Mouse (Mus musculus) urinary bladder, postnatal 14 days (tissue): ENCODE results near the gene Mturn.

Experiments used
- DNase-seq: peaks from one replicate; pipeline ENCODE4 v3.0.0; 2021; ENCODE audit warnings: low spot score

Mturn gene

DNA sequence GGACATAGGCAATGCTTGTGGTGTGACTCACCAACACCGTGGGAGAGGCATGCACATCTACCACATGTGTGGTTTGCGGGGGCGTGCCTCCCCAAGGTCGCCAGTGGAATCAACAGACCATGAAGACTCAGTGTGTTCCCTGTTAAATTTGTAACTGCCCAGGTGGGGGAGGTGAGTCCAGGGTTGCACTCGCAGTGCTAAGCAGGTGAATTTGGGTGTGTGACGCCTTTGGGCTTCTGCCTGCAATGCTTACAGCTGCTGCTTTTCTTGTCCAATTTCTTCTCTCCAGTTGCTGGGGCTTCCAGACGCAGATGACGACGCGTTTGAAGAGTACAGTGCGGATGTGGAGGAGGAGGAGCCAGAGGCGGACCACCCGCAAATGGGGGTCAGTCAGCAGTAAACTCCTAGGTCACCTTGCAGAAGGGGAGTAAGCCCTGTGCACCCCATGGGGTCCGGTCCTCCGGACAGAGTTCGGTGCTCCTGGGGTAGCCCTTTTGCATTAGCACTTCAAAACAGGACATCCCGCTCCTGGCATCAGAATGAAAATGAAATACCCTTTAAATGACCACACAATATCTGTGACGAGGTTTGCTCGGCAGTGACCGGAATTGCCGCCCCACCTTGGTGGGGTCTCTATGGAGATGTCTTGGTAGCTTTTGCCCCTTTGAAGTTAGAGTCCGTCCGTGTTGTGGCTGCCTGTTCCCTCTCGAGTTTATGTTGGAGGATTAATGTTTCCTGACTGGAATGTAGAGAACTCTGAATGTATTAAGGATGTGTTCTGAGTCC lies 17.5 kb downstream of the Mturn start:
- DNase-seq, result peak; percentile 34

- peak; percentile 82 for DNase-seq
Measured at GRCm38 (mm10) chr6:54699477-54700056, 18.1 kb downstream of the Mturn start.

DNA sequence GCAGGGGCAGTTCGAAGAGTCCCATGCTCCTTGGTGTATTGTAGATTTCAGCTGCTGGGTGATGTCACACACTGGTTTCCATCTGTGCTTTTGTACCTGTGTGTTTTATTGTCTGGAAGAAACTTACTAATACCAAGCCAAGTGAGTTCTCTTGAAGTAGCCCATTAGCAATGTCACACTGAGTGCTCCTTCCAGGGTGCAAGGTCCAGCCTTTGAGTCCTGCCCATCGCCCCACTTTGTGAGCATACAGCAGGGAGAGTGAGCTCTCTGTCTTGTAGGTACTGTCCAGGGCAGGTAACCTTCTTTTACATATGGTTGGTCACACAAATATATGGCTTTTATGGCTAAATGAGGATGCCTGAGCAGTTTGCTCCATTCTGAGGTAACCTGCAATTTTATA lies 19.1 kb downstream of the Mturn start:
- no peak for DNase-seq

DNA sequence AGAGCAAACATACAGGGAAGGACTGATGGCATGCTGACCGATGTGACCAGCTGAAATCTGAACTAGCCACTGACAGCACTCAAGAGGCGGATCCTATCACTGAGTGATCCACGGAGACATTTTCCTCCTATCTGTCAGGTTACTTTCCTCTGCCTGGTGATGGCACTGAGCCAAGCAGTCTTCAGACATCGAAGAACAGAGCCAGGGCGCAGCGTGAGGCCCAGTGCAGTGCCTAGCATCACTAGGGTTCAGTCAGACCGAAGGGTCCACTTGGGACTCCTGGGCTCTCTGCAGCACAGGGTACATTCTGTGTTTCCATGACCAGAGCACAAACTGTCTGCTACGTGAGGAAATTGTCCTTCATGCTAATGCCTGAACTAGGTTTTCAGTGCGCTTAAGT lies 20.5 kb downstream of the Mturn start:
- no peak for DNase-seq

GRCm38 (mm10) chr6:54703633-54704538 lies 22.5 kb downstream of the Mturn start:
- DNase-seq, result no peak

GRCm38 (mm10) chr6:54704539-54704845 lies 23.1 kb downstream of the Mturn start:
- DNase-seq, result no peak

DNA sequence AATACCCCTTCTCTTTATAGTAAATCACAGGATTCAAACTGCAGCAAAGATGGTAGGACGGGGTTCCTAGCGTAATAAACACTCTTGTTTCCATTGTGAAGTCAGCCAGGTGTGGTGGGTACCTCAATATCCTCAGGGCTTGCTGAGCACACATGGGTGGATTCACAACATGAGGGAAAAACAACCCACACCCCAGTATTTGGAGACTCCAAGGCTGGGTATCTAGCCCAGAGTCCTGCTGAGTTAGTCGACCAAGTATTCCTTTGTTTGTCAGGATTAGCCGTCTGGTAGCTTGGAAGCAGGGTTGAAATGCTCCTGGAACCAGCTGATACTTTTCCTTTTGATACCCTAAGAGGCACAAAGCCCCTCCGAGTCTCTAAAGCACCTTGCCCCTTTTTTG lies 23.4 kb downstream of the Mturn start:
- DNase-seq, result no peak

DNA sequence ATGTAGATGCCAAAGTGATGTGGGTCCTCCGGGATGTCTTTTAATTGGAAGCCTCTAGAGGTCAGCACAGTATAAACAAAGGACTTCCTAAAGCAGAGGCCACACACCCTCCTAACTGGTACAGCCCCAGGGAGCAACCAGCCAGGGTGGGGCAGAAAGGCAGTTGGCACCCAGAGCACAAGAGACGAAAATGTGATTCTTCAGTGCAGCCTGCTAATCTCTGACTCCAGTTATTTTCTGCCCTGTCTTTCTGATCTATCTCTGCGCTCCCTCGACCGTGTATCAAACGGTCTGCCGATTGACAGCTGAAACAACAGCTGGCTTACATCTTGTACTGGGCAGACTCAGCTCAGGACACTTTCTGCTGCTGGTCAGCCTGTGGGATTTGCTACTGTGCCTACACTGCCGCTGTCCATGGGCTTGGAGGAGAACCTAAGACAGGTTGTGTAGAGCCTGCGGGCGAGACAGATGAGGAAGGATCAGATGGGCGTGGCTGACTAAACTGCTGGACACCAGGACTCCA lies 24.0 kb downstream of the Mturn start:
- DNase-seq, result peak; percentile 46

GRCm38 (mm10) chr6:54706099-54706498 lies 24.7 kb downstream of the Mturn start:
- DNase-seq, result no peak

DNA sequence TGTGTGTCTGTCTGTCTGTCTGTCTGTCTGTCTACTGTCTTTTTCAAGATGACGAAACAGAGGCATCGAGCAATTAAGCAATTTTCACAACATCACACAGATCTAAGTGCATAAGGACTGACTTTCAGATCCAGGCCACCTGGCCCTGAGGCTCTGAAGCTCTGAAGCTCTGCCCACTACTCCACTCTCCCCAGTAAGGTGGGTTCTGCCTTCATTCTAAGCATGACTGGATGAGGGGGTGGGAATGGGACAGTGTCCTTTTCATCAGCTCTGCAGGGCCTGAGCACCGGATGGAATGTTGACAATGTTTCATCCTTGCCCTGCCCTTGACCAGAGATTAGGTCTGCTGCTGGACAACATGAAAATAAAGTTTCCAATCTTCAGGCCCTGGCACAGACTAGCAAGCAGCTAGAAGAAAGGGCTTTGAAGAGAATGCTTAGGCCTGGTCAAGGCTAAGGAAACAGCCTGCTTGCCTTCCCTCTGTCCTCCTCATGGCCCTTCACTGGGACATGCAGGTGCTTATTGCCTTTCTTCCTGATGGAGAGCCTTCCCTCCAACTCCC lies 25.3 kb downstream of the Mturn start:
- DNase-seq, result no peak

DNA sequence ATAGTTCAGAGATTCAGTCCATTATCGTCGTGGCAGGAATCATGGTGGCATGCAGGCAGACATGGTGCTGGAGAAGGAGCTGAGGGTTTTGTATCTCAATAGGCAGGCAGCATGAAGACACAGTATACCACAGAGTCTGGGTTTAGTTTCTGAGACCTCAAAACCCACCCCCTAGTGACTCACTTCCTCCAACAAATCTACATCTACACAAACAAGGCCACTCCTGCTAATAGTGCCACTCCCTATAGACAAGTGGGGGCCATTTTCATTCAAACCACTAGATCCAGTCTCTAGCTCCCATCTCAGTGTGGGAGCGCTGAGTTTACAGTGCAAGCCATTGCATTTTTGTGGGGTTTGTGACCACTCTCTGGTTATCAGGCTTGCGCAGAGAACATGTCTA lies 27.2 kb downstream of the Mturn start:
- DNase-seq, result no peak

- no peak for DNase-seq
Measured at GRCm38 (mm10) chr6:54715697-54716096, 34.3 kb downstream of the Mturn start.

DNA sequence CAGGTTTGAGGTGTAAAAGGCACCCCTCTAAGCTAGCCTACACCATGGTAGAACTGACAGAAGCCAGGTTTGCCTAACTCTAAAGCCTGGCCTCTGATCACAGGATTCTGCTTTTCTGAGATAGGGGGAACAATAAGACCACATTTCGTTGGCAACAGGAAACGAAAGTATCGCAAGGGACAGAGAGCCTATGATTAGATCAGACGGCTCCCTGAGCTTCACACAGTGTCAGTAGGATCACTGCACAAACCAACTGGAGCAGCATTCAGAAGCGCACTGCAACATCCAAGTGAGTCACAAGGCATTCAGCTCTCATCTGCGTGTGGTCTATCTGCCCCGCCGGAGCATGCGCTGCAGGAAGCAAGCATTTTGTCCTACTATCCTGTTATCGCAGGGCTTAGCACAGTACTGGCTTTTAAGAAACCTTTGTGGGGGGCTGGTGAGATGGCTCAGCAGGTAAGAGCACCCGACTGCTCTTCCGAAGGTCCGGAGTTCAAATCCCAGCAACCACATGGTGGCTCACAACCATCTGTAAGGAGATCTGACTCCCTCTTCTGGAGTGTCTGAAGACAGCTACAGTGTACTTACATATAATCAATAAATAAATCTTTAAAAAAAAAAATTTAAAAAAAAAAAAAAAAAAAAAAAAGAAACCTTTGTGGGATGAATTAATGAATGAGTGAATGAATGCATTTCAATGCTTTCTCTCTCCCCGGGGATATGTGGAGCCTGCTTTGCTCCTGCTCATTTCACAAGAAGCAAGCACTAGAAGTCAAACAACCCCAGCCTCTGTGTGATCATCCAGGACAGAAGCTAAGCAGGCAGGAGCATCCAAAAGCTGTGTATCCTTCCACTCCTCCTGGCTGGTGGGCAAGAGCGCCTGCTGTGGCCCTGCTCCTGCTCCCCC lies 37.6 kb downstream of the Mturn start:
- no peak for DNase-seq

- DNase-seq, result no peak
Measured at GRCm38 (mm10) chr6:54719686-54720310, 38.4 kb downstream of the Mturn start.

DNA sequence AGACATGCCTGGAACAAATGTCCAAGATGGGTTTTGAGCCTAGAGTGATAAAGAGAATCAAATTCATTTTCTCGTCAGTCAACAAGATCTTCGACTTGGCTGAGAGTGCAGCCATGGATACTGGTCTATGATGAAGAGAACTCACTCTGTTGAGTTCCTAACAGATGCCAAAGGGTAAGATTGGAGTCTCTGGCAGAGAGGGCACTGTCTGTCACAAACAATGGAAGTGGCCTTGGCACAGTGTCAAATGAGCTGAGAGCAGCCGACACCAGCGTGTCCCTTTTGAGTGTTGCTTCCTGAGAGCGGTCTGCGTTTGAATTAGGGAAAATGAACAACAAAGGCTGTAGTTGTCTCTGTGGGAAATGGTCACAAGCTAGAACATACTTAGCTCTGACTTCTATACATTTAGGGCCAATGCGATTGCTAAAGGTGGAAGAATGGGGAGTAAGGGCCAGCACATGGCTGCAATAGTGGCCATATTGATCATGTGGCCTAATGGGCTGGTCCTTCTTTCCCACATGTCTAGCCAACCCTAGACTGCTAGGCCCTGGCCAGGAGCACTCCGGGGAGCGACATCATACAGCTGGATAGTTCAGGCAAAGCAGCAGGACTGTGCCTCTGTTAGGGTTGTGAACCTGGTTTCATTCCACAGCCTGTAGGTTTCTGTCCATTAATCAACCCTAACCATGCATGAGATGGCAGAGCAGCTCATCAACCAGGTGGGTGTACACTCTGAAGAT lies 39.3 kb downstream of the Mturn start:
- no peak for DNase-seq

- DNase-seq, result no peak
Measured at GRCm38 (mm10) chr6:54721252-54721635, 39.8 kb downstream of the Mturn start.

DNA sequence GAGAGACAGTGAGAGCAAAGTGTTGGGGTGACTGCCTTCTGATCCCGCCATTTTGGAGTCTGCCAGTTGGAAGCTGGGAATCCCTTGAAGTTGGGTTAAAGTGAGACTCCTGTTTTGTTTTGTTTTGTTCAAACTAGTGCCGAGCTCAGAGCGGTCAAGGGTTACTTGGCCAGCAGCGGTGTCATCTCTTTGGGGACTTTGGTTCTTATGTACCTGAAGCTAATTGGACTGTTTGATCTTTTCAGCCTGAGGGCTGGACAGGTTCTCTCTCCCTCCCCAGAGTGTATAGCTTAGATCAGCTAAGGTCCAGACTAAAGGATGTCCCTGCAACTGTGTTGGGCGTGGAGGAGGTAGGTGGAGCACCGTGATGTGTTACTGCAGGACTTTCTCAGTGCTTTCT lies 44.9 kb downstream of the Mturn start:
- DNase-seq, result no peak

GRCm38 (mm10) chr6:54726796-54727195 lies 45.4 kb downstream of the Mturn start:
- no peak for DNase-seq

DNA sequence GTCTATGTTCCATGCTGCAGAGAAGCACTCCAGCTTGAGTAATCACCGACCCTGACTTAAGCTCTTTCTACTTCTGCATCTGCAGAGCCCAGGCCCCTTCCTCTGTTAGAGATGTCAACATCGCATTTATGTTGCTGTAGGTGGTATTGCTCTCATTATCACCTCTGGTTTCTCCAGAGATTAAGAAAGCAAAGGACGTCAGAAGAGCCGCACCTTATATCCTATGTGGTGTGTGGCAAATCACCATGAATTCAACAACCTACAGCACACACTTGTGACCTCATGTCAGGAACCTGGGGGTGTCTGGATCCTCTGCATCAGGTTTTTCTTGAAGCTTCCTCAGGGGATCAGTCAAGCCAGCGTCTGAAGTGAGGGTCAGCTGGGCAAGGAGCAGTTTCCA lies 46.0 kb downstream of the Mturn start:
- DNase-seq, result no peak

- no peak for DNase-seq
Measured at GRCm38 (mm10) chr6:54729451-54730105, 48.2 kb downstream of the Mturn start.
